Mouse (Mus musculus): ENCODE measurements around the gene Map3k4.

The Map3k4 gene

DNA sequence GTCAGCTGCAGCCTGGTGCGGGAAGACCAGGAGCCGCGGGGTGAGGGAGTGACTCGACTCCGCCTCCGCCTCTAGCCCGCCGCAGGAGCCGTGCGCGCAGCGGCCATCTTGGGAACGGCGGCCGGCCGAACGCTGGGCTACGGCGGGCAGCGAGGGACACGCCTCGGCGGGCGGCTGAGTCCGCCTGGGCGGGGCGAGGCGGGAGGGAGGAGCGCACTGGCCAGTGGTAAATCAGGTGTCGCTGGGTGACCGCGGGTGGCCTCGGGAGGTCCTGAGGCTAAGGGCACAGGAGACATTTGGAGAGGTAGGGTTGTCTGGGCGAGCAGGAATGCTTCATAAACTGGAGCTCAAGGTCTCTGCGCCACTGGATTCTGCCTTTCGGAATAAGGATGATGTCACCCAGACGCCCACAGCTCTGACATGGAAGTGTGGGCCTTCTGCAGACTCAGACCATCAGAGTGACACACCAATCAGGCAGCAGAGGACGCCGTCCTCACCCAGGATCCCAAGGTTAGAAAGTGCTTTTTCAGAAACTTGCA is at the start of gene Map3k4:
Gene Map3k4 (minus strand): TSS at position 134 of the 539 bp plus-strand sequence.
- DNase-seq (ENCODE audit: low read depth, low spot score) = peak; percentile 97

GRCm38 (mm10) chr17:12367373-12367930 is 48.9 kb upstream of the Map3k4 start:
- DNase-seq (ENCODE audit: low read depth, low spot score) = peak; percentile 86

- DNase-seq (ENCODE audit: low read depth, low spot score) = peak; percentile 75
Measured at GRCm38 (mm10) chr17:12364426-12364735, 45.8 kb upstream of the Map3k4 start.

DNA sequence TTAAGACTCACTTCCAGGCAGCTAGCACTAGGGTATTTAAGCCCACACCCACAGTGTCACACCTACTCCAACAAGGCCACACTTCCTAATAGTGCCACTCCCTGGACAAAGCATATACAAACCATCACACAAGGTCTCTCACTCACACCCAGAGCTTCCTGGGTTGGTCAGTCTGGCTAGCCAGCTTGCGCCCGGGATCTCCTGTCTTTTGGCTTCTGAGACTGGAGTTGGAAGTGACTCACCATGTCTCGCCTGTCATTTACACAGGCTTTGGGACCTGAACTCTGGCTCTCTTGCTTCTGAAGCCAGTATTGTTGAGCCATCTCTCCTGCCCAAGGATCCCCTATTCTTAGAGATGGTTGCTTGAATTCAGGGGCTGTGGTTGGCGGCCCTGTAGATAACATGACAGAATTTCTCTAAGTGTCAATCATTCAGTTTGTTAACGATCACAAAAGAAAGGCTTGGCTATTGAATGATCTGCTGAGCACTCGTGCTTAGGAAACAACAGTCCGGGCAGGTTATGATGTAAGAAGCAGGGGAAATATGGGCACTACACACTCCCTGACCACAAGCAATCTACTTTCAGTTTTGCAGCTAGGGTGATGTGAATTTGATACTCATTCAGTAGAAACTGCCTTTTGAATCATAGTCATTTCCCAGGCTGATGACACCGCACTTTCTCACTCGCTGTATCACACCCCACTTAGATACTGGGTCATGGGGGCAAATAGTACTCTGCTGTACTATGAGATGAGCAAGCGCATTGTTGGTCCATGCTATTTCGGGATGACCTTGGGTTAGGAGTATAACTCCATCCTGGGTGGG is 45.2 kb upstream of the Map3k4 start:
- DNase-seq (ENCODE audit: low read depth, low spot score) = no peak

GRCm38 (mm10) chr17:12359876-12360275 is 41.3 kb upstream of the Map3k4 start:
- DNase-seq (ENCODE audit: low read depth, low spot score) = no peak

GRCm38 (mm10) chr17:12352781-12353180 is 34.2 kb upstream of the Map3k4 start:
- no peak for DNase-seq (ENCODE audit: low read depth, low spot score)

GRCm38 (mm10) chr17:12351564-12351963 is 33.0 kb upstream of the Map3k4 start:
- DNase-seq (ENCODE audit: low read depth, low spot score) = no peak

- DNase-seq (ENCODE audit: low read depth, low spot score) = no peak
Measured at GRCm38 (mm10) chr17:12347462-12347861, 28.9 kb upstream of the Map3k4 start.

GRCm38 (mm10) chr17:12343702-12344376 is 25.2 kb upstream of the Map3k4 start:
- no peak for DNase-seq (ENCODE audit: low read depth, low spot score)

- no peak for DNase-seq (ENCODE audit: low read depth, low spot score)
Measured at GRCm38 (mm10) chr17:12337156-12337555, 18.6 kb upstream of the Map3k4 start.

GRCm38 (mm10) chr17:12336073-12336868 is 17.7 kb upstream of the Map3k4 start:
- no peak for DNase-seq (ENCODE audit: low read depth, low spot score)

GRCm38 (mm10) chr17:12335115-12335514 is 16.5 kb upstream of the Map3k4 start:
- no peak for DNase-seq (ENCODE audit: low read depth, low spot score)

DNA sequence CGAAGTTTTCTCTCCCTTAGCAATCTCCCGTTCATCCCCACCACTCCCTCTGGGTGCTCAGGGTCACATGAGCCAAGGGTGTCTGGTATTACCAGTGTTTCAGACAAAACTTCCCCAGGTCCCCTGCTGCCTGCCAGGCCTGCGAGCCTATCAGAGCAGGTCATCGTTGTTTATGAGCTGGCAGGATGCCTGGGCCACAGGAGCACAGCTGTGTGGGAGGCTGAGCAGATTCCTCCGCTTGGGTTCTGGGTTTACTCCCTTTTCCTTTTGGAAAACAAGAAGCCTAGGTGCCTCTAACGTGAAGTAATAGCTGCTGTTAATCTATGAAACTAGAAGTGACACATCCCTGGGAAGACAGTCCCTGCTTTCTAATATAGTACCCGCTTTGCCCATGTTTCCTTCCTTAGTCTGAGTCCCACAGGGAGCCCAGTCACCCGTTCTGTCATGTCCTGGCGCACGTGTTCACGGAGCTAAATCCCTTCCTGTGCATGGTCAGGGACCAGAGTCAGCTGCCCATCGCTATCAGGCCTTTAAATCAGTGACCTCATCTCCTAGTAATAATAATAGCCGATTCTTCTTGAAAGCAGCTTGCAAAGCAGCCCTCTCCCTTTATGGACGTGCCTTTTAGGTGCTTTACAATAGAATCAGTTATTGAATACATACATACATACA is 9.4 kb upstream of the Map3k4 start:
- peak; percentile 57 for DNase-seq (ENCODE audit: low read depth, low spot score)

GRCm38 (mm10) chr17:12319786-12320185 is 1.2 kb upstream of the Map3k4 start:
- peak; percentile 32 for DNase-seq (ENCODE audit: low read depth, low spot score)

DNA sequence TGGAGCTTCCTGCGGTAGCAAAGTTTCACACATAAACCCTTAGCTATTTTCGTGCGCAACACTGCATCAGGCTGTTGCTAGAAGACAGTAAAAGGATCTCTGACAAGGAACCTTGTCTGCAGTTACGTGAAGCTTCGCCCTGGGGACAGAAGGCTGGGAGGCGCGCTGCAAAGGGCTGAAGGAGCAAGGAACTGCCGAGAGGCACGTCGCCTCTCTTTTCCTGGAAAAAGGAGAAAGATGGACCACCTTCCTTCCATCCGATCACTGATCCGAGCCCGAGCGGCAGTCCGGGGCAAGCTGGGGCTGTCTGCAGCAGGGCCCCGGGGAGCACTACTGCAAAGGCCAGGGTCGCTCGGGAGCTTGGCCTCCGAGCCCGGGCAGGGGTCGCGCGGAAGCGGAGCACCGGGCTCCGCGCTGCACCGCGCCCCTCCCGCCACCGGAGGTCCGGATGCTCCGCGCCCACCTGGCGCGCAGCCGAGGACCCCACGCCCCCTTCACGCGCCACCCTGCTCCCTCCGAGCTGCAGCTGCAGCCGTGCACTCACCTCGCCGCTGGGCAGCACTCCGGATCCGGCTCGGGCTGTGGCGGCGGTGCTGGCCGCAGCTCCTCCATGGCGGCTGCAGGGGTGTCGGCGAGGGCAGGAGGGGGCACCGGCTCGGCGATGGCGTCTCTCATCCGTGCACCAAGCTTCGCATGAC is 493 bp downstream of the Map3k4 start:
- peak; percentile 63 for DNase-seq (ENCODE audit: low read depth, low spot score)

DNA sequence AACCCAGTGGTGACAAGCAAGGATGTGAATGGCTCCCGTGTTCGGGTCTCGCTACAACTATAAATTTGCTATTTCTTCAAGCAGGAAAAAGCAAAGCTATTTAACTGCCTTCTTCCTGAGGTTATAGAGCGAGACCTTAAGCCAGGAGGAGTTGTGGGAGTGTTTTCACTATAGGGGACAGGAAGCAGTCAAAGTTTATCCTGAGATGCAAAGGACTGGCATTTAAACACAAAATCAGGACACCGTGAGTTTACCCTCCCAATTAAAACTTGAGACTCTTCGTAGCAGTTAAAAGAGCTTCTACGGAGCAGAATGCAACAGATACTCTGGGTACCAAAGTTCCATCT is 1.0 kb downstream of the Map3k4 start:
- no peak for DNase-seq (ENCODE audit: low read depth, low spot score)

- DNase-seq (ENCODE audit: low read depth, low spot score) = peak; percentile 74
Measured at GRCm38 (mm10) chr17:12316251-12316650, 2.3 kb downstream of the Map3k4 start.

- DNase-seq (ENCODE audit: low read depth, low spot score) = no peak
Measured at GRCm38 (mm10) chr17:12312248-12312647, 6.3 kb downstream of the Map3k4 start.

GRCm38 (mm10) chr17:12309493-12309892 is 9.1 kb downstream of the Map3k4 start:
- DNase-seq (ENCODE audit: low read depth, low spot score) = no peak

DNA sequence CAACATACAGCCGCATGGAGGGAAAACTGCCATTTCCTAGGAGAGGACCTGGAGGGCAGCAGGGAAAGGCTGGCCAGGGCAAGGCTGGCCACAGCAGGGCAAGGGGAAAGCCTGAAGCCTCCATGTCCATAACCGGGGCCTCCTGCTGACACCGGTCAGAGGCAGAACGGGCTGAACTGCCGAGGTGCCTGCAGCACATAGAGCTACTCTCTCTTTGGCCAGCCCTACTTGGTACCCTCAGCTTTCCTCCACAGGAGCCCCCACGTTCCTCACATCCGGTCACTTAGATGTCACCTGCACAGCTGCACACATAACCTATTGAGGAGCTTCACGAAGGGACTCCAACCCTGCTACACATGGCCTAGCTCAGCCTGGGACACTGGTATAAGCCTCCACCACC is 9.5 kb downstream of the Map3k4 start:
- no peak for DNase-seq (ENCODE audit: low read depth, low spot score)
